Mouse (Mus musculus): ENCODE results near the gene Erc1.

GRCm38 (mm10) chr6:119680746-119681145, 167.2 kb downstream of the Erc1 start:
- TF ChIP-seq POLR2A (IDR thresholded peaks at IDR 0.05; ENCODE audit: borderline replicate concordance, extremely low read depth, low read depth, low read length) (no peak), CTCF (IDR thresholded peaks at IDR 0.05; ENCODE audit: insufficient read depth, low read length) (no peak)

Data from lung, adult 2 months (tissue).